Mouse (Mus musculus) limb, embryonic 12.5 days (tissue): ENCODE results near the gene Gm45713. TPM values are rescaled to one million over a fixed set of nuclear protein-coding genes. Genes with fewer than 3 reads are reported as not detected.

Source experiments
- ATAC-seq: fragments of 200-750 bp; cut with Nextera tagmentation; 2 replicates; pipeline ENCODE4 v1.8.0; 2017; ENCODE audit warnings: low read depth, moderate TSS enrichment; ENCODE audit not compliant: insufficient number of reproducible peaks, insufficient read depth, low FRiP score, low TSS enrichment
- H3K27ac ChIP-seq: fragments of 300-500 bp; sonication (generic); 2 replicates; pipeline ENCODE4 v1.5.1; 2016; ENCODE audit warnings: mild to moderate bottlenecking, moderate library complexity
- H3K27me3 ChIP-seq: fragments of 300-500 bp; sonication (generic); 2 replicates; pipeline ENCODE4 v1.6.1; 2016; ENCODE audit warnings: mild to moderate bottlenecking, moderate library complexity
- H3K36me3 ChIP-seq: fragments of 300-500 bp; sonication (generic); 2 replicates; pipeline ENCODE4 v1.6.1; 2016; ENCODE audit warnings: mild to moderate bottlenecking, moderate library complexity
- H3K4me1 ChIP-seq: fragments of 300-500 bp; sonication (generic); replicated peaks from 2 replicates; pipeline ENCODE4 v1.6.1; 2016
- H3K4me2 ChIP-seq: fragments of 300-500 bp; sonication (generic); 2 replicates; pipeline ENCODE4 v1.6.1; 2016; ENCODE audit warnings: mild to moderate bottlenecking, moderate library complexity
- H3K4me3 ChIP-seq: fragments of 300-500 bp; sonication (generic); replicated peaks from 2 replicates; pipeline ENCODE4 v1.5.1; 2016; ENCODE audit warnings: mild to moderate bottlenecking
- H3K9ac ChIP-seq: fragments of 300-500 bp; sonication (generic); replicated peaks from 2 replicates; pipeline ENCODE4 v1.6.1; 2016; ENCODE audit warnings: mild to moderate bottlenecking, moderate library complexity
- H3K9me3 ChIP-seq: fragments of 300-500 bp; sonication (generic); 2 replicates; pipeline ENCODE4 v1.6.1; 2016; ENCODE audit warnings: mild to moderate bottlenecking, moderate library complexity
- WGBS: fragments of 180-500 bp; shearing (Covaris S2); methylation state at CpG from one replicate; pipeline ENCODE4 v1.1.7; 2016; 5-methylcytosine and 5-hydroxymethylcytosine counted together
- polyA plus RNA-seq: library from polyadenylated mRNA; unstranded; fragments of >200 nt; fragmentation: Nextera tagmentation; extraction: Ambion mirVana; gene quantifications from 2 replicates; pipeline ENCODE4 v1.2.1, GENCODE M21; 2016

Gm45713 gene
- polyA plus RNA-seq, 1 experiment from 2014 or later, result not detected

DNA sequence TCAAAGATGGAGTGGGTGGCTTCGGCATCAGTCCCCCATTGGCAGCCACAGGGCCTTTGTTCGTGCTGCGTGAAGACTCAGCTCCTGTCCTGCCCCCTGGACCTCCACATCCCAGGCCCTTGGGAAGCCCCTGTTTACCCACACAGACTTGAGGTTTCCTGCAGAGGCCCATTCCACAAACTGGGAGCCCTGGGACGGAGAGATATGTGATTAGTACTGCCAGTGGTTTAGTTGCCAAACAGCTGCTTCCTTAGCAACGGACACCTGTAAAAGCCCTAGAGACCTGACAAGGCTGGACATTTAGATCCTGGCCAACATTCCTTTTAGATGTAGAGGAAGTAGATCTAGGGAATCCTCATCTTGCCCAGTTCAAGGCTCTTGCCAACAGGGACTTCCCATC, 5.9 kb upstream of the Gm45713 start:
- H3K9me3 ChIP-seq, result no peaks in the 10 kb centered on the region
- no peaks in the 10 kb centered on the region for H3K4me1 ChIP-seq
- H3K9ac ChIP-seq, result no peak overlapping the region
- H3K27ac ChIP-seq, result no peak overlapping the region
- H3K4me3 ChIP-seq, result no peak overlapping the region
- no peak for ATAC-seq
- H3K27me3 ChIP-seq, result peaks cover 10% of the 10 kb centered on the region
- 92% methylated on average over 5 of the region's 5 CpGs for WGBS
- H3K36me3 ChIP-seq, result peaks cover 57% of the 10 kb centered on the region
- no peak overlapping the region for H3K4me2 ChIP-seq

DNA sequence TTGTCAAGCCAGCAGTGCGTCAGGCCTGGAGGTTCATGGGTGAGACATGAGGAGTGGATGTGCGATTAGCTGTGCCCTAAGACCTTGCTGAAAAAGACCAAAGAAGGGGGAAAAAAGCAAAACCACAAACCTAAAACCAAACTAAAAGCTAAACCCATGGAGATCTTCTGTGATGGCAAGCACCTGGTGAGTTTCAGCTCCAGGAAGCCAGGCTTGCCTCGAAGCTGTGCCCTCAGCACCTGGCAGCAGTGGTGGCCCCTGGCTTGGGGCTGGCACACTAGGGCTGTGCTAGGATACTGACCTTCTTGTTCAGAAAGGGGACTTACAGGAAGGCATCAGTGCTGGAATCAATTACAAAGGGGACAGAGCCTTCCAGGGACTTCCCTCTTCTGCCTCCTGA, 5.3 kb upstream of the Gm45713 start:
- no peak for ATAC-seq
- no peaks in the 10 kb centered on the region for H3K9me3 ChIP-seq
- peaks cover 11% of the 10 kb centered on the region for H3K27me3 ChIP-seq
- no peaks in the 10 kb centered on the region for H3K4me1 ChIP-seq
- H3K36me3 ChIP-seq, result peaks cover 51% of the 10 kb centered on the region
- no peak overlapping the region for H3K4me3 ChIP-seq
- 86% methylated on average over 3 of the region's 3 CpGs for WGBS
- no peak overlapping the region for H3K27ac ChIP-seq
- H3K9ac ChIP-seq, result no peak overlapping the region
- no peak overlapping the region for H3K4me2 ChIP-seq

GRCm38 (mm10) chr7:45139904-45140723, 4.1 kb upstream of the Gm45713 start:
- H3K9me3 ChIP-seq, result no peaks in the 10 kb centered on the region
- no peak overlapping the region for H3K4me2 ChIP-seq
- ATAC-seq, result no peak
- no peak overlapping the region for H3K9ac ChIP-seq
- peaks cover 19% of the 10 kb centered on the region for H3K27me3 ChIP-seq
- no peak overlapping the region for H3K27ac ChIP-seq
- peaks cover 39% of the 10 kb centered on the region for H3K36me3 ChIP-seq
- H3K4me1 ChIP-seq, result peaks cover 5% of the 10 kb centered on the region
- WGBS, result 66% methylated on average over 8 of the region's 8 CpGs
- H3K4me3 ChIP-seq, result no peak overlapping the region

- Histone ChIP-seq H3K27ac (no peak overlapping the region), H3K4me3 (no peak overlapping the region), H3K27me3 (peaks cover 28% of the 10 kb centered on the region), H3K9me3 (peaks cover 1% of the 10 kb centered on the region; the same call in 1 of the 2 replicates), H3K4me1 (peaks cover 10% of the 10 kb centered on the region), H3K36me3 (peaks cover 22% of the 10 kb centered on the region), H3K9ac (0 out of 2 replicates have a peak overlapping the region, but pooled peaks have one; percentile 9), H3K4me2 (no peak overlapping the region)
- ATAC-seq, result no peak
- 81% methylated on average over 1 of the region's 1 CpGs for WGBS
These were observed 2.4 kb upstream of the Gm45713 start for GRCm38 (mm10) chr7:45138403-45138802.

DNA sequence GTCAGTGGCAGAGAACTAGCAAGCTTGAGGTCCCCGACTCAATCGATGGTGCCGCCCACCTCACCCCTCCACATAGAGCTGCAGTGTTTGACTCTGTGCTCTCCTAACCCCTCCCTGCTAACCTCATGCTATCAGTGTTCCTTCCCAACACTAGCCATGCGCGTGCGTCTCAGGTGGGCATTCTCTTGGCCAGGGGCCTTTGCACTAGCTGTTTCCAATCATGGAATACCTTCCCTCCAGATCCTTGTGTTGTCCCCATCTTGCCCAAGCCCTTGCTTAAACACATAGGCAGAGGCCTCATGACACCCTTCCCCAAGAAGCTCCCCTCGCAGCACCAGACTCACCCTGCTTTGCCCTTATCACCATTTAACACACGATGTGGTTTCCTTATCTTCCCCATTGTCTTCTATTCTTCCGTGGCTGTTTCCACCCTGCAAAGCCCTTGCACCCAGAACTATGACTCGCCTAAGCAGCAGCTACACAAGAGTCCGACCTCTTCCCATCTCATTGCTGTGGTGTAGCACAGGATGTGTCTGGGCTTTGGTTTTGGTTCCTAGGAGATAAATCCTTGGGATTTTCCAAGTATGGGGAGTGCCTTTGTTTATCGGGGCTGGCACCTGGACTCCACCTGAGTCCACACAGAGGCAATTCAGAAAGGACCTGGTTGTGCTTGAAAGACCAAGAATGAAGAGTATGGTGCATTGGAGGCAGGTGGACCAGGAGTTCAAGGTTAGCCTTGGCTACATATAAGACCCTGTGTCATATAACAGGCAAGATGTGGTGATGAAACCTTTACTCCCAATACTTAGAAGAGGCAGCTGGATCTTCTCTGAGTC, 1.4 kb upstream of the Gm45713 start:
- Histone ChIP-seq H3K36me3 (peaks cover 12% of the 10 kb centered on the region), H3K4me1 (peaks cover 10% of the 10 kb centered on the region), H3K4me2 (no peak overlapping the region), H3K4me3 (no peak overlapping the region), H3K27me3 (peaks cover 28% of the 10 kb centered on the region), H3K27ac (no peak overlapping the region), H3K9ac (no peak overlapping the region), H3K9me3 (peaks cover 4% of the 10 kb centered on the region; the same call in 1 of the 2 replicates)
- ATAC-seq, result no peak
- WGBS, result 86% methylated on average over 12 of the region's 12 CpGs

DNA sequence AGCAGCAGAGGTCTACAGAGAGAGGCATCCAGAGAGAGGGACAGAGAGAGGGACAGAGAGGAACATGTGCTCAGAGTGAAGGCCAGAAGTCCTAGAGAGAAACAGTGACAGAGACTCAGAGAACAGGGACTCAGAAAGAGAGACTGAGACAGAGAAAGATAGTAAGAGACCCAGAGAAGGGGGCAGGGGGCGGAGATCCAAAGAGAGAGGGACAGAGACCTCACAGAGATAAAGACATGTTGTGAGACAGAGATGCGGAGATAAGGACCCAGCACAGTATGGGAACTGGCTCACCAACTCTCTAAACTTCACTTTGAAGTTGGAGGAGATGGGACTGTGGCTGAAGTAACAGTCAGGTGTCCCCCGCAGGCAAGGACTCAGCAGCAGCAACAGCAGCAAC, 661 bp downstream of the Gm45713 start:
- Histone ChIP-seq H3K27ac (no peak overlapping the region), H3K36me3 (no peaks in the 10 kb centered on the region), H3K9me3 (peaks cover 4% of the 10 kb centered on the region; the same call in 1 of the 2 replicates), H3K9ac (no peak overlapping the region), H3K4me2 (peak overlapping the region; percentile 69), H3K27me3 (peaks cover 28% of the 10 kb centered on the region), H3K4me1 (peaks cover 10% of the 10 kb centered on the region), H3K4me3 (peak overlapping the region; percentile 49; the same call in 1 of the 2 replicates)
- 69% methylated on average over 3 of the region's 3 CpGs for WGBS
- no peak for ATAC-seq

DNA sequence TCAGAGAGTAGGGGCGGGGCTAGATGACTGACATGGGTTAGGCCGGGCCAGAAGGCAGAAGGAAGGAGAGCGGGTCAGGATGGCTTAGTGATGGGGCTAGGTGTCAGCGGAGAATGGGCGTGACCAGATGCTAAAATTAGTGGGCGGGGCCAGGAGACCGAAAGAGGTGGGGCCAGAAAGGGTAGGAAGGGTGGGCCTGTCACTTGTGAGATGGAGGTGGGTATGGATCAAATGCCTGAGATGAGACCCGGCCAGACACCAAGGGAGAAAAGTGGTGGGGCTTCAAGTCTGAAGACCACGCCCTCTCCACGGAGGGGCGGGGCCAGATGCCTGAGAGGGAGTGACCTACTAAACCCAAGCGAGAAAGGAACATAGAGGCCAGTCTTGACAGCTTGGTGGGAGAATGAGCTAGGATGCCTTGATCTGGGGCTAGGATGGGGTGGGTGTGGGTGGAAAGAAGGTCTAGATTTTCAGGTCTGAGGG, 1.4 kb downstream of the Gm45713 start:
- Histone ChIP-seq H3K36me3 (no peaks in the 10 kb centered on the region), H3K27me3 (peaks cover 28% of the 10 kb centered on the region), H3K27ac (no peak overlapping the region), H3K4me1 (peaks cover 17% of the 10 kb centered on the region), H3K9me3 (peaks cover 4% of the 10 kb centered on the region; the same call in 1 of the 2 replicates), H3K4me2 (no peak overlapping the region), H3K9ac (no peak overlapping the region), H3K4me3 (no peak overlapping the region)
- ATAC-seq, result peak; percentile 39; the same call in 1 of the 2 replicates
- WGBS, result 5% methylated on average over 12 of the region's 12 CpGs

- 72% methylated on average over 8 of the region's 8 CpGs for WGBS
- ATAC-seq, result no peak
- no peak overlapping the region for H3K4me3 ChIP-seq
- no peak overlapping the region for H3K4me2 ChIP-seq
- peaks cover 4% of the 10 kb centered on the region; the same call in 1 of the 2 replicates for H3K9me3 ChIP-seq
- no peak overlapping the region for H3K9ac ChIP-seq
- H3K27ac ChIP-seq, result no peak overlapping the region
- H3K27me3 ChIP-seq, result peaks cover 28% of the 10 kb centered on the region
- no peaks in the 10 kb centered on the region for H3K36me3 ChIP-seq
- H3K4me1 ChIP-seq, result peaks cover 19% of the 10 kb centered on the region
These were observed 2.4 kb downstream of the Gm45713 start for GRCm38 (mm10) chr7:45133446-45134159.

DNA sequence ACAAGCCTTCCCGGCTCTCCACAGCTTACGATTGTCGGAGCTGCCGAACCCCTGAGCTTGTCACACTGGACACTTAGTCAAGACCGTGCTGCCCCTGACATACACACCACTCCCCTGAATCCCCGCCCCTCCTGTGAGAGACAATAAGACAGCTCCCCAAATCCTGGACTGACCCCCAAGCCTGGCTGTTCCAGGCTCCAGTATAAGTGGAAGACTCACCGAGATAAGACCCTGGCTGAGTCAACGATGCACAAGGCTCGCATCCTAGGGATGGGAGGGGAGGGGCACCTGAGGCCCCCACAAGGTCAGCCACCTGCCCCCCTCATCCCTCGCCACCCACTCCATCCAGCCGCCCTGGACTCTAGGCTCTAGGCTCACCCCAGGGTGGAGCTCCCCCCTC, 4.2 kb downstream of the Gm45713 start:
- Histone ChIP-seq H3K4me3 (no peak overlapping the region), H3K36me3 (peaks cover 6% of the 10 kb centered on the region), H3K4me2 (no peak overlapping the region), H3K4me1 (peaks cover 27% of the 10 kb centered on the region), H3K9ac (no peak overlapping the region), H3K27me3 (peaks cover 18% of the 10 kb centered on the region), H3K9me3 (peaks cover 4% of the 10 kb centered on the region; the same call in 1 of the 2 replicates), H3K27ac (no peak overlapping the region)
- 82% methylated on average over 11 of the region's 11 CpGs for WGBS
- no peak for ATAC-seq

DNA sequence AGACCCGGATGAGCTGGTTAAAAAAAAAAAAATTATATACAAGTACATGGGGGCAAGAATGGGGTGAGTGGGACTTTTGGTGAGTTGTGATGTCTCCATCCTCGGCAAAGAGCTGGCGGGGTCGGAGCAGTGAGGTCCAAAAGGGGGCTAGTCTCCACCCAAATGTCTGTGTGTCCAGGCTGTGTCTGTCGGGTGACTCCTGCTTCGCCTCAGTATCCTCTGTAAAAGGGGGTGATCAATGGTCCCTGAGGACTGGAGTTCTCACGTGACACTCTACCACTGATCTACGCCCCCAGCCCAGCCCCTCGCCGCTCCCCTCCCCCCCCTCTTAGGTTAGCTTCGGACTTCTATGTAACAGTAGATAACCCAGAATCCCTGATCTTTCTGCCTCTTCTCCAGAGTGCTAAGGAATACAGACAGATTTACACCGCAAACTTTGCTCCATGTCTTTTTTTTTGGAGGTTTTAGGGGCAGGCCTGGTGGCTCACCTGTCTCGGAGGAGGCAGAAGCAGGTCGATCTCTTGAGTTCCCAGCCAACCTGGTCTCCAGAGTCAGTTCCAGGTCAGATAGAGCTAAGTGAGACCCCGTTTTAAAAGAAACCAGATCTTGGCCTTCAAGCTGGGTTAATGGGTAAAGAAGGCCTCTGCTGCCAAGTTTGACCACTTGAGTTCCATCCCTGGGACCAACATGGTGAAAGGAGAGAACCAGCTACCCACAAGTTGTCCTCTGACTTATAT, 6.1 kb downstream of the Gm45713 start:
- H3K4me2 ChIP-seq, result peak overlapping the region; percentile 65
- H3K9me3 ChIP-seq, result peaks cover 4% of the 10 kb centered on the region; the same call in 1 of the 2 replicates
- peaks cover 7% of the 10 kb centered on the region; the same call in 1 of the 2 replicates for H3K27me3 ChIP-seq
- 61% methylated on average over 15 of the region's 15 CpGs for WGBS
- H3K27ac ChIP-seq, result peak overlapping the region; percentile 92
- H3K4me1 ChIP-seq, result peaks cover 41% of the 10 kb centered on the region
- H3K9ac ChIP-seq, result peak overlapping the region; percentile 63
- no peak for ATAC-seq
- H3K4me3 ChIP-seq, result peak overlapping the region; percentile 44
- peaks cover 25% of the 10 kb centered on the region for H3K36me3 ChIP-seq
